Mouse (Mus musculus): ENCODE data around the gene Ddx47.

DNA sequence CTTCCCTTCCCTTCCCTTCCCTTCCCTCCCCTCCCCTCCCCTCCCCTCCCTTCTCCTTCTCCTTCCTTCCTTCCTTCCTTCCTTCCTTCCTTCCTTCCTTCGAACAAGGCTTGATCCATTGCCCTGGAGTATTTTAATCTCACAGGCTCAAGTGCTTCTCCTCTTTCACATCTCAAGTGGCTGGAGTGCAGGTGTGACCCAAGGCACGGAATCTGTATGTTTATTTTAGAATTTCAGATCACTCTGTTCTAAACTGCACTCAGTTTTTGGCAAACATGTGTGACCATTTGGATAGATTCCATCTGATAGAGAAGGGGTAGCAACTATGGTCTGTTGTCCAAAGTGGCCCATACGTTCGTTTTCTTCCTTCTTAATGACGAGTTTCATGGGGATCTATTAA lies 56.8 kb downstream of the Ddx47 start:
- TF ChIP-seq CTCF (IDR thresholded peaks at IDR 0.05; ENCODE audit: low read depth, low read length) (no peak), POLR2A (IDR thresholded peaks at IDR 0.05; ENCODE audit: extremely low read depth, insufficient read depth, low read length) (no peak)
